Mouse (Mus musculus): Measurements from ENCODE around the gene Ccnq. TPM values are rescaled to one million over a fixed set of nuclear protein-coding genes. Genes with fewer than 3 reads are reported as not detected.

The Ccnq gene
- polyA plus RNA-seq, 1 experiment from 2014 or later: 35.6 TPM

- Histone ChIP-seq H3K36me3 (ENCODE audit: control insufficient read depth, insufficient read depth) (no peaks in the 10 kb centered on the region), H3K9me3 (ENCODE audit: control insufficient read depth, low read length) (no peaks in the 10 kb centered on the region), H3K4me2 (ENCODE audit: low read length) (no peak overlapping the region), H3K4me3 (replicated peaks; ENCODE audit: low read length) (no peak overlapping the region), H3K27ac (ENCODE audit: low read length) (no peak overlapping the region), H3K4me1 (replicated peaks; ENCODE audit: control insufficient read depth, insufficient read depth, low read length) (peaks cover 15% of the 10 kb centered on the region), H3K27me3 (replicated peaks; ENCODE audit: control insufficient read depth, insufficient read depth, low read length) (no peaks in the 10 kb centered on the region), H3K9ac (replicated peaks; ENCODE audit: low read depth, low read length) (no peak overlapping the region)
- no peak for ATAC-seq
- WGBS: 71% methylated on average over 9 of the region's 9 CpGs
These were observed 31.3 kb upstream of the Ccnq start for GRCm38 (mm10) chr11:78782791-78783347.

GRCm38 (mm10) chr11:78782326-78782725, 30.8 kb upstream of the Ccnq start:
- no peak for ATAC-seq
- WGBS: 90% methylated on average over 5 of the region's 5 CpGs
- Histone ChIP-seq H3K4me2 (ENCODE audit: low read length) (no peak overlapping the region), H3K4me3 (replicated peaks; ENCODE audit: low read length) (no peak overlapping the region), H3K27ac (ENCODE audit: low read length) (no peak overlapping the region), H3K27me3 (replicated peaks; ENCODE audit: control insufficient read depth, insufficient read depth, low read length) (no peaks in the 10 kb centered on the region), H3K4me1 (replicated peaks; ENCODE audit: control insufficient read depth, insufficient read depth, low read length) (peaks cover 19% of the 10 kb centered on the region), H3K36me3 (ENCODE audit: control insufficient read depth, insufficient read depth) (no peaks in the 10 kb centered on the region), H3K9me3 (ENCODE audit: control insufficient read depth, low read length) (no peaks in the 10 kb centered on the region), H3K9ac (replicated peaks; ENCODE audit: low read depth, low read length) (no peak overlapping the region)

- no peak overlapping the region for H3K27ac ChIP-seq (ENCODE audit: low read length)
- no peaks in the 10 kb centered on the region for H3K36me3 ChIP-seq (ENCODE audit: control insufficient read depth, insufficient read depth)
- no peak for ATAC-seq
- no peak overlapping the region for H3K9ac ChIP-seq (replicated peaks; ENCODE audit: low read depth, low read length)
- H3K4me2 ChIP-seq (ENCODE audit: low read length): no peak overlapping the region
- H3K4me1 ChIP-seq (replicated peaks; ENCODE audit: control insufficient read depth, insufficient read depth, low read length): peaks cover 12% of the 10 kb centered on the region
- H3K4me3 ChIP-seq (replicated peaks; ENCODE audit: low read length): no peak overlapping the region
- 74% methylated on average over 3 of the region's 3 CpGs for WGBS
- H3K27me3 ChIP-seq (replicated peaks; ENCODE audit: control insufficient read depth, insufficient read depth, low read length): no peaks in the 10 kb centered on the region
- H3K9me3 ChIP-seq (ENCODE audit: control insufficient read depth, low read length): no peaks in the 10 kb centered on the region
These were observed 29.0 kb upstream of the Ccnq start for GRCm38 (mm10) chr11:78780571-78780970.

GRCm38 (mm10) chr11:78780002-78780401, 28.5 kb upstream of the Ccnq start:
- Histone ChIP-seq H3K27ac (ENCODE audit: low read length) (no peak overlapping the region), H3K4me2 (ENCODE audit: low read length) (no peak overlapping the region), H3K4me3 (replicated peaks; ENCODE audit: low read length) (no peak overlapping the region), H3K9ac (replicated peaks; ENCODE audit: low read depth, low read length) (no peak overlapping the region), H3K27me3 (replicated peaks; ENCODE audit: control insufficient read depth, insufficient read depth, low read length) (no peaks in the 10 kb centered on the region), H3K9me3 (ENCODE audit: control insufficient read depth, low read length) (no peaks in the 10 kb centered on the region), H3K4me1 (replicated peaks; ENCODE audit: control insufficient read depth, insufficient read depth, low read length) (peaks cover 10% of the 10 kb centered on the region), H3K36me3 (ENCODE audit: control insufficient read depth, insufficient read depth) (no peaks in the 10 kb centered on the region)
- ATAC-seq: no peak
- whole genome bisulfite sequencing: 97% methylated on average over 3 of the region's 3 CpGs

- no peaks in the 10 kb centered on the region for H3K9me3 ChIP-seq (ENCODE audit: control insufficient read depth, low read length)
- H3K27ac ChIP-seq (ENCODE audit: low read length): no peak overlapping the region
- peaks cover 12% of the 10 kb centered on the region for H3K4me1 ChIP-seq (replicated peaks; ENCODE audit: control insufficient read depth, insufficient read depth, low read length)
- no peak overlapping the region for H3K9ac ChIP-seq (replicated peaks; ENCODE audit: low read depth, low read length)
- no peaks in the 10 kb centered on the region for H3K27me3 ChIP-seq (replicated peaks; ENCODE audit: control insufficient read depth, insufficient read depth, low read length)
- no peak overlapping the region for H3K4me2 ChIP-seq (ENCODE audit: low read length)
- no peak; the same call in 1 of the 2 replicates for ATAC-seq
- H3K36me3 ChIP-seq (ENCODE audit: control insufficient read depth, insufficient read depth): no peaks in the 10 kb centered on the region
- WGBS: 49% methylated on average over 10 of the region's 10 CpGs
- no peak overlapping the region for H3K4me3 ChIP-seq (replicated peaks; ENCODE audit: low read length)
These were observed 26.5 kb upstream of the Ccnq start for GRCm38 (mm10) chr11:78777851-78778680.

GRCm38 (mm10) chr11:78771751-78772283, 20.3 kb upstream of the Ccnq start:
- no peak overlapping the region for H3K4me2 ChIP-seq (ENCODE audit: low read length)
- 67% methylated on average over 11 of the region's 11 CpGs for WGBS
- no peaks in the 10 kb centered on the region for H3K27me3 ChIP-seq (replicated peaks; ENCODE audit: control insufficient read depth, insufficient read depth, low read length)
- no peak overlapping the region for H3K27ac ChIP-seq (ENCODE audit: low read length)
- H3K4me1 ChIP-seq (replicated peaks; ENCODE audit: control insufficient read depth, insufficient read depth, low read length): peaks cover 10% of the 10 kb centered on the region; the same call in 1 of the 2 replicates
- no peak overlapping the region for H3K9ac ChIP-seq (replicated peaks; ENCODE audit: low read depth, low read length)
- no peaks in the 10 kb centered on the region for H3K36me3 ChIP-seq (ENCODE audit: control insufficient read depth, insufficient read depth)
- no peak overlapping the region for H3K4me3 ChIP-seq (replicated peaks; ENCODE audit: low read length)
- ATAC-seq: no peak
- no peaks in the 10 kb centered on the region for H3K9me3 ChIP-seq (ENCODE audit: control insufficient read depth, low read length)

GRCm38 (mm10) chr11:78770436-78770835, 18.9 kb upstream of the Ccnq start:
- WGBS: 92% methylated on average over 6 of the region's 6 CpGs
- ATAC-seq: no peak

GRCm38 (mm10) chr11:78768778-78769177, 17.2 kb upstream of the Ccnq start:
- H3K9me3 ChIP-seq (ENCODE audit: control insufficient read depth, low read length): no peaks in the 10 kb centered on the region
- no peak overlapping the region for H3K9ac ChIP-seq (replicated peaks; ENCODE audit: low read depth, low read length)
- WGBS: 23% methylated on average over 3 of the region's 3 CpGs
- peaks cover 10% of the 10 kb centered on the region; the same call in 1 of the 2 replicates for H3K4me1 ChIP-seq (replicated peaks; ENCODE audit: control insufficient read depth, insufficient read depth, low read length)
- H3K4me3 ChIP-seq (replicated peaks; ENCODE audit: low read length): no peak overlapping the region
- ATAC-seq: no peak
- no peak overlapping the region for H3K4me2 ChIP-seq (ENCODE audit: low read length)
- no peaks in the 10 kb centered on the region for H3K27me3 ChIP-seq (replicated peaks; ENCODE audit: control insufficient read depth, insufficient read depth, low read length)
- no peak overlapping the region for H3K27ac ChIP-seq (ENCODE audit: low read length)
- no peaks in the 10 kb centered on the region for H3K36me3 ChIP-seq (ENCODE audit: control insufficient read depth, insufficient read depth)

More at GRCm38 (mm10) chr11:78770436-78770835, 18.9 kb upstream of the Ccnq start:
- H3K4me1 ChIP-seq (replicated peaks; ENCODE audit: control insufficient read depth, insufficient read depth, low read length): peaks cover 10% of the 10 kb centered on the region; the same call in 1 of the 2 replicates
- no peaks in the 10 kb centered on the region for H3K27me3 ChIP-seq (replicated peaks; ENCODE audit: control insufficient read depth, insufficient read depth, low read length)
- H3K27ac ChIP-seq (ENCODE audit: low read length): no peak overlapping the region
- H3K9me3 ChIP-seq (ENCODE audit: control insufficient read depth, low read length): no peaks in the 10 kb centered on the region
- H3K4me2 ChIP-seq (ENCODE audit: low read length): no peak overlapping the region
- H3K9ac ChIP-seq (replicated peaks; ENCODE audit: low read depth, low read length): no peak overlapping the region
- no peak overlapping the region for H3K4me3 ChIP-seq (replicated peaks; ENCODE audit: low read length)
- no peaks in the 10 kb centered on the region for H3K36me3 ChIP-seq (ENCODE audit: control insufficient read depth, insufficient read depth)

- Histone ChIP-seq H3K9me3 (ENCODE audit: control insufficient read depth, low read length) (no peaks in the 10 kb centered on the region), H3K4me1 (replicated peaks; ENCODE audit: control insufficient read depth, insufficient read depth, low read length) (peaks cover 5% of the 10 kb centered on the region; the same call in 1 of the 2 replicates), H3K36me3 (ENCODE audit: control insufficient read depth, insufficient read depth) (no peaks in the 10 kb centered on the region), H3K27ac (ENCODE audit: low read length) (no peak overlapping the region), H3K4me3 (replicated peaks; ENCODE audit: low read length) (no peak overlapping the region), H3K9ac (replicated peaks; ENCODE audit: low read depth, low read length) (no peak overlapping the region), H3K27me3 (replicated peaks; ENCODE audit: control insufficient read depth, insufficient read depth, low read length) (no peaks in the 10 kb centered on the region), H3K4me2 (ENCODE audit: low read length) (no peak overlapping the region)
- whole genome bisulfite sequencing: 88% methylated on average over 6 of the region's 6 CpGs
- ATAC-seq: no peak
These were observed 14.7 kb upstream of the Ccnq start for GRCm38 (mm10) chr11:78766069-78766830.

Data from forebrain, embryonic 16.5 days (tissue).